Mouse (Mus musculus): ENCODE results near the gene Mgme1.

DNA sequence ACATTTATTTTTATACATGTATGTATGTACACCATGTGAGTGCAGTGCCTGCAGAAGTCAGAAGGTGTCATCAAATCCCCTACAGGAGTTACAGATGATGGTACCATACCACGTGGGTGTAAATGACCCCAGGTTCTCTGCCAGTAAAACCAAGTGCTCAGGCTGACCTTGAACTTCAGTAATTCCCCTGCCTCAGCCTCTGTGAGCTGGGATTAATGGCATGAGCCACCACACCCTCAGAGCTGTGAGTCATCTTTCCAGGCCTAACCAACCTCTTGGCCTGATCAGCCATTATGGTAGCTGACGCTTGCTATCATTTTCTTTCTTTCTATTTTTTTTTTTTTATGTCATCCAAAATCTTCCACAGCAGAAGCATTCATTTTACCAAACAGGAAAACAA lies 40.9 kb downstream of the Mgme1 start:
- no peak for TF ChIP-seq POLR2A (IDR thresholded peaks at IDR 0.05; ENCODE audit: borderline replicate concordance, extremely low read depth, low read depth, low read length)
- TF ChIP-seq CTCF (IDR thresholded peaks at IDR 0.05; ENCODE audit: insufficient read depth, low read length), result no peak

Measured in lung, adult 2 months (tissue).